Mouse (Mus musculus) MEL (cell line): ENCODE results near the gene Nek11. TPM values are rescaled to one million over a fixed set of nuclear protein-coding genes. Genes with fewer than 3 reads are reported as not detected.

Experiments
- DNase-seq: peaks from one replicate; pipeline ENCODE4 v3.0.0; 2011; ENCODE audit warnings: low read depth, low spot score
- H3K27ac ChIP-seq: 2 replicates; pipeline ENCODE4 v1.5.1; 2012; ENCODE audit warnings: low read depth, mild to moderate bottlenecking, control low read depth, low read length, moderate library complexity; ENCODE audit not compliant: control insufficient read depth
- H3K27me3 ChIP-seq, 2 experiments: fragments of 150-350 bp in 1 of 2; sonication (generic) in 1 of 2; 2 replicates each; pipeline ENCODE4 v1.6.1; 2012; ENCODE audit warnings: low read length in 2 of 2, mild to moderate bottlenecking in 2 of 2, improper control_type of control experiment in 1 of 2, moderate library complexity in 1 of 2; ENCODE audit not compliant: insufficient read depth in 2 of 2, control insufficient read depth in 1 of 2
- H3K36me3 ChIP-seq, 2 experiments: 2 replicates each; pipeline ENCODE4 v1.6.1; 2012 to 2014; ENCODE audit warnings: low read length in 2 of 2, improper control_type of control experiment in 1 of 2, inconsistent platforms in 1 of 2, mild to moderate bottlenecking in 1 of 2; ENCODE audit not compliant: insufficient read depth in 2 of 2, control insufficient read depth in 1 of 2
- H3K4me1 ChIP-seq, 2 experiments: fragments of 150-350 bp in 1 of 2; sonication (generic) in 1 of 2; 2 replicates each; pipeline ENCODE4 v1.6.1; 2012; ENCODE audit warnings: low read length in 2 of 2, improper control_type of control experiment in 1 of 2, mild to moderate bottlenecking in 1 of 2; ENCODE audit not compliant: insufficient read depth in 2 of 2, control insufficient read depth in 1 of 2
- H3K4me3 ChIP-seq, 2 experiments: fragments of 150-350 bp in 1 of 2; sonication (generic) in 1 of 2; 2 replicates each; pipeline ENCODE4 v1.5.1; 2012; ENCODE audit warnings: low read depth in 2 of 2, low read length in 2 of 2, mild to moderate bottlenecking in 2 of 2, moderate library complexity in 2 of 2, control low read depth in 1 of 2, improper control_type of control experiment in 1 of 2; ENCODE audit not compliant: control insufficient read depth in 1 of 2, insufficient read depth in 1 of 2
- H3K79me2 ChIP-seq: 2 replicates; pipeline ENCODE4 v1.6.1; 2012; ENCODE audit warnings: mild to moderate bottlenecking, low read length, moderate library complexity; ENCODE audit not compliant: control insufficient read depth, poor library complexity, insufficient read depth
- H3K9ac ChIP-seq: 2 replicates; pipeline ENCODE4 v1.6.1; 2012; ENCODE audit warnings: low read depth, mild to moderate bottlenecking, control low read depth, low read length, moderate library complexity; ENCODE audit not compliant: control insufficient read depth, poor library complexity, severe bottlenecking
- H3K9me3 ChIP-seq: fragments of 150-350 bp; sonication (generic); replicated peaks from 2 replicates; pipeline ENCODE4 v1.6.1; 2012; ENCODE audit warnings: mild to moderate bottlenecking, low read length, improper control_type of control experiment, moderate library complexity; ENCODE audit not compliant: insufficient read depth
- CTCF ChIP-seq, 3 experiments: IDR thresholded peaks in 2 of 3; conservative IDR thresholded peaks in 1 of 3; 2 replicates each; pipeline ENCODE4 v1.5.1; 2011 to 2012; ENCODE audit warnings: low read length in 3 of 3, low read depth in 2 of 3, mild to moderate bottlenecking in 2 of 3, improper control_type of control experiment in 1 of 3, inconsistent platforms in 1 of 3, mixed read lengths in 1 of 3, moderate library complexity in 1 of 3; ENCODE audit not compliant: control insufficient read depth in 1 of 3, insufficient read depth in 1 of 3, poor library complexity in 1 of 3, severe bottlenecking in 1 of 3
- ELF1 ChIP-seq: IDR thresholded peaks from 2 replicates; pipeline ENCODE4 v1.6.1; 2014; ENCODE audit warnings: low read depth, mild to moderate bottlenecking, inconsistent platforms, low read length, improper control_type of control experiment, moderate library complexity
- EP300 ChIP-seq, 2 experiments: IDR thresholded peaks; 2 replicates each; pipeline ENCODE4 v1.6.1; 2011; ENCODE audit warnings: improper control_type of control experiment in 2 of 2, low read length in 2 of 2, low read depth in 1 of 2, mild to moderate bottlenecking in 1 of 2
- ETS1 ChIP-seq: IDR thresholded peaks from 2 replicates; pipeline ENCODE4 v1.6.1; 2012; ENCODE audit warnings: low read depth, mild to moderate bottlenecking, inconsistent platforms, low read length, improper control_type of control experiment, moderate library complexity
- GATA1 ChIP-seq: IDR thresholded peaks from 2 replicates; pipeline ENCODE4 v1.6.1; 2011; ENCODE audit warnings: low read depth, low read length, improper control_type of control experiment
- HCFC1 ChIP-seq: IDR thresholded peaks from 2 replicates; pipeline ENCODE4 v1.6.1; 2012; ENCODE audit warnings: low read depth, mild to moderate bottlenecking, inconsistent platforms, low read length, improper control_type of control experiment, moderate library complexity
- KAT2A ChIP-seq: conservative IDR thresholded peaks from 2 replicates; pipeline ENCODE4 v1.6.1; 2012; ENCODE audit warnings: low read depth, low read length, improper control_type of control experiment, inconsistent platforms
- MAX ChIP-seq: IDR thresholded peaks from 2 replicates; pipeline ENCODE4 v1.6.1; 2011; ENCODE audit warnings: low read length, improper control_type of control experiment
- MEF2A ChIP-seq: IDR thresholded peaks from 2 replicates; pipeline ENCODE4 v1.6.1; 2014; ENCODE audit warnings: low read depth, mild to moderate bottlenecking, inconsistent platforms, low read length, improper control_type of control experiment; ENCODE audit not compliant: poor library complexity, insufficient replicate concordance, severe bottlenecking; ENCODE audit errors: extremely low read depth
- MYB ChIP-seq: IDR thresholded peaks from 2 replicates; pipeline ENCODE4 v1.6.1; 2011; ENCODE audit warnings: mild to moderate bottlenecking, low read depth, low read length, improper control_type of control experiment
- MYC ChIP-seq: IDR thresholded peaks from 2 replicates; pipeline ENCODE4 v1.6.1; 2011; ENCODE audit warnings: low read depth, mild to moderate bottlenecking, low read length, improper control_type of control experiment, moderate library complexity
- NELFE ChIP-seq: IDR thresholded peaks from 2 replicates; pipeline ENCODE4 v1.6.1; 2011; ENCODE audit warnings: low read depth, low read length, improper control_type of control experiment
- RAD21 ChIP-seq: IDR thresholded peaks from 2 replicates; pipeline ENCODE4 v1.6.1; 2011; ENCODE audit warnings: mild to moderate bottlenecking, low read depth, low read length, improper control_type of control experiment
- RCOR1 ChIP-seq: IDR thresholded peaks from 2 replicates; pipeline ENCODE4 v1.6.1; 2012; ENCODE audit warnings: low read depth, mild to moderate bottlenecking, inconsistent platforms, low read length, improper control_type of control experiment
- TBP ChIP-seq: IDR thresholded peaks from 2 replicates; pipeline ENCODE4 v1.8.0; 2011; ENCODE audit warnings: low read depth, low read length, improper control_type of control experiment
- TCF12 ChIP-seq: IDR thresholded peaks from 2 replicates; pipeline ENCODE4 v1.6.1; 2014; ENCODE audit warnings: low read depth, mild to moderate bottlenecking, inconsistent platforms, low read length, improper control_type of control experiment, moderate library complexity
- USF2 ChIP-seq, 2 experiments: IDR thresholded peaks; 2 replicates each; pipeline ENCODE4 v1.6.1; 2011 to 2012; ENCODE audit warnings: improper control_type of control experiment in 2 of 2, low read length in 2 of 2, borderline replicate concordance in 1 of 2, inconsistent platforms in 1 of 2, low read depth in 1 of 2, mild to moderate bottlenecking in 1 of 2; ENCODE audit not compliant: insufficient read depth in 1 of 2
- polyA plus RNA-seq, 2 experiments: library from polyadenylated mRNA; stranded (reverse) in 1 of 2; unstranded in 1 of 2; fragments of >175 nt in 1 of 2; fragments of >200 nt in 1 of 2; gene quantifications; 2 replicates each; pipeline versions ENCODE4 v1.2.1 to v1.2.4; 2012; ENCODE audit warnings: low replicate concordance in 2 of 2, low read depth in 1 of 2; ENCODE audit not compliant: insufficient read length in 2 of 2, insufficient read depth in 1 of 2, missing spikeins in 1 of 2
- total RNA-seq: library from RNA; depleted of rRNA; stranded (reverse); fragments of 300-350 nt; gene quantifications from 2 replicates; pipeline ENCODE4 v1.2.3, GENCODE M21; 2012

The Nek11 gene
- total and polyA plus RNA-seq, 3 experiments, result 0.03 TPM; not detected in 2

DNA sequence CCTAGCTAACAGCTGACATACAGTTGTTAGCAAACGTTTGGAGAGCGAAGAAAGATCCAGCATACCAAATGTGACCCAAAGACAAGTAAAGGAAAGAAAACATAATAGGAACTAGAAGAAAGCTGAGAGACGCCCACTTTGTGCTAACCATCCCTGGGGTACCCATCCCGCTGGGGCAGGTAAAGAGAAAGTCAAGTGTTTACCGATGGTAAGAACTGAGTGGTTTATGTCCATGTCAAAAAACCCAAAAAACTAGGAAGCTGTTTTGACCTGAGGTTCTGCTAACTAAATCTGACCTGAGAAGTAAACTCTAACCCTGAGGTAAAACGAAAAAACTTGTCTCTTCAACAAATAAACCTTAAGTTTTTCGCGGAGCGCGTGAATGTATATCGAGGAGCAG lies 604 bp downstream of the Nek11 start:
- DNase-seq, result no peak
- TF ChIP-seq RCOR1 (no peak), NELFE (no peak), MAX (no peak), ELF1 (no peak), HCFC1 (no peak), USF2 (IDR thresholded peaks at IDR 0.05; ENCODE audit: borderline replicate concordance in 1 of 2, insufficient read depth in 1 of 2, low read depth in 1 of 2, low read length in 2 of 2) (no peak), MYB (no peak), RAD21 (no peak), KAT2A (no peak), TBP (no peak), EP300 (IDR thresholded peaks at IDR 0.05; ENCODE audit: low read depth in 1 of 2, low read length in 2 of 2) (no peak), GATA1 (no peak), MEF2A (no peak)
- TF ChIP-seq, all 39 proteins: peak for 0
- peak overlapping the region; percentile 63 to 84 for H3K4me3 ChIP-seq
- H3K9ac ChIP-seq, result peak overlapping the region; percentile 66
- peaks cover 18% of the 10 kb centered on the region for H3K79me2 ChIP-seq
- no peak overlapping the region for H3K27ac ChIP-seq
- H3K4me1 ChIP-seq, result peaks cover 2 to 14% of the 10 kb centered on the region in 2 experiments; a peak in 3 of 4 replicates
- H3K36me3 ChIP-seq, result peaks cover 0 to 25% of the 10 kb centered on the region in 2 experiments; a peak in 2 of 4 replicates
- H3K9me3 ChIP-seq, result no peaks in the 10 kb centered on the region
- no peaks in the 10 kb centered on the region for H3K27me3 ChIP-seq

DNA sequence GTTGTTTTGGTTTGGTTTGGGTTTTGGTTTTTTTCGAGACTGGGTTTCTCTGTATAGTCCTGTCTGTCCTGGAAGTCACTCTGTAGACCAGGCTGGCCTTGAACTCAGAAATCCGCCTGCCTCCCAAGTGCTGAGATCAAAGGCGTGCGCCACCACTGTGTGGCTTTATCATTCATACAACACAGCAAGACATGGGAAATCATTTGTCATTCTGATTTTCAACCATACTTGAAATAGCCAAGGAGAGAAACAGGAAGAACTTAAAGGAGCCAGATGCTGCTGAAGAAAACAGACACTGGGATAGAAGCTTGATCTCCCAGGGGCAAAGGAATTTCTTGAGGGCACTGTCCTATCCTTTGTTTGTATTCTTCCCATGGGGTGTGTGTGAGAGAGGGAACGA lies 4.7 kb downstream of the Nek11 start:
- no peak overlapping the region for H3K4me3 ChIP-seq
- no peak for DNase-seq
- H3K27me3 ChIP-seq, result no peaks in the 10 kb centered on the region
- H3K9ac ChIP-seq, result no peak overlapping the region
- no peak for TF ChIP-seq ELF1
- no peak for TF ChIP-seq ETS1
- TF ChIP-seq MYC, result no peak
- TF ChIP-seq TCF12, result no peak
- no peak for TF ChIP-seq CTCF (IDR thresholded peaks at IDR 0.05 in 2 of 3, conservative IDR thresholded peaks at IDR 0.05 in 1 of 3; ENCODE audit: control insufficient read depth in 1 of 3, insufficient read depth in 1 of 3, low read depth in 2 of 3, low read length in 3 of 3, poor library complexity in 1 of 3, severe bottlenecking in 1 of 3)
- no peak for TF ChIP-seq MAX
- TF ChIP-seq, all 39 proteins: peak for 0
- peaks cover 1% of the 10 kb centered on the region; the same call in 1 of the 2 replicates for H3K79me2 ChIP-seq
- peaks cover 0 to 2% of the 10 kb centered on the region in 2 experiments; a peak in 1 of 4 replicates for H3K36me3 ChIP-seq
- no peaks in the 10 kb centered on the region for H3K9me3 ChIP-seq
- no peak overlapping the region for H3K27ac ChIP-seq
- H3K4me1 ChIP-seq, result peaks cover 0 to 4% of the 10 kb centered on the region in 2 experiments; a peak in 2 of 4 replicates
